Mouse (Mus musculus): ENCODE data around the gene Por.

DNA sequence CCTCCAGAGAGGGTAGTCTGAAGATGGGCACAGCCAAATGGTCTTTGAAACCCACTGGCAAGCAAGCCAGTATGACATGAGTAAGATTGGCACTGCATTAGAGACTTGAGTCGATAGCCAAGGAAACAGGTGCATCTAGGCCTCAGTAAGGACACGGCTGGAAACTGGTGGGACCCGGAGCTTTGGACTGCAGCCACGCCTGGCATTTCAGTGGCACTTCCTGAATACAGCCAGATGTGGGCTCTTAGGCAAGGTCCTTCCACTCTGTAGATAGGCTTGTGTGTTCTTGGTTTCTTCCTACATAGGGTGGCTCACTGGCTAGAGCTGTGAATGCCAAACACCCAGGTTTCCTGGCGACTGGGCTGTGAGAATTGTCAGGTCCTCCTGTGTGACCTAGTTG, 24.5 kb upstream of the Por start:
- no peak for TF ChIP-seq POLR2A (IDR thresholded peaks at IDR 0.05; ENCODE audit: borderline replicate concordance, extremely low read depth, insufficient read depth, insufficient read length, poor library complexity, severe bottlenecking)
- no peak for TF ChIP-seq CTCF (IDR thresholded peaks at IDR 0.05; ENCODE audit: borderline replicate concordance, extremely low read depth, insufficient read depth, insufficient read length)
